Mouse (Mus musculus) kidney, embryonic 15.5 days (tissue): ENCODE measurements around the gene Ddx25. TPM values are rescaled to one million over a fixed set of nuclear protein-coding genes. Genes with fewer than 3 reads are reported as not detected.
A peak's percentile ranks its signal among the peaks of the same experiment; 100 is the strongest.

Experiments used
- ATAC-seq: fragments of 200-750 bp; cut with Nextera tagmentation; replicated peaks from 2 replicates; pipeline ENCODE4 v1.8.0; 2017; ENCODE audit warnings: moderate TSS enrichment; ENCODE audit not compliant: low FRiP score
- H3K27ac ChIP-seq: fragments of 300-500 bp; sonication (generic); 2 replicates; pipeline ENCODE4 v1.5.1; 2015; ENCODE audit warnings: mild to moderate bottlenecking, inconsistent platforms
- H3K27me3 ChIP-seq: fragments of 300-500 bp; sonication (generic); 2 replicates; pipeline ENCODE4 v1.6.1; 2015; ENCODE audit warnings: inconsistent platforms
- H3K36me3 ChIP-seq: fragments of 300-500 bp; sonication (generic); 2 replicates; pipeline ENCODE4 v1.6.1; 2015; ENCODE audit warnings: inconsistent platforms
- H3K4me1 ChIP-seq: fragments of 300-500 bp; sonication (generic); 2 replicates; pipeline ENCODE4 v1.6.1; 2015; ENCODE audit warnings: inconsistent platforms
- H3K4me2 ChIP-seq: fragments of 300-500 bp; sonication (generic); 2 replicates; pipeline ENCODE4 v1.6.1; 2015; ENCODE audit warnings: moderate library complexity, mild to moderate bottlenecking, inconsistent platforms
- H3K4me3 ChIP-seq: fragments of 300-500 bp; sonication (generic); replicated peaks from 2 replicates; pipeline ENCODE4 v1.5.1; 2015; ENCODE audit warnings: mild to moderate bottlenecking, inconsistent platforms
- H3K9ac ChIP-seq: fragments of 300-500 bp; sonication (generic); 2 replicates; pipeline ENCODE4 v1.6.1; 2015; ENCODE audit warnings: mild to moderate bottlenecking, inconsistent platforms
- H3K9me3 ChIP-seq: fragments of 300-500 bp; sonication (generic); replicated peaks from 2 replicates; pipeline ENCODE4 v1.6.1; 2016; ENCODE audit warnings: inconsistent platforms
- WGBS: fragments of 180-500 bp; shearing (Covaris S2); methylation state at CpG from one replicate; pipeline ENCODE4 v1.1.7; 2015; ENCODE audit warnings: mixed read lengths; 5-methylcytosine and 5-hydroxymethylcytosine counted together
- polyA plus RNA-seq: library from polyadenylated mRNA; unstranded; fragments of >200 nt; fragmentation: Nextera tagmentation; extraction: Ambion mirVana; gene quantifications from 2 replicates; pipeline ENCODE4 v1.2.1, GENCODE M21; 2015

Ddx25 gene
- polyA plus RNA-seq, 1 experiment from 2014 or later = 2.4 TPM

GRCm38 (mm10) chr9:35535876-35536275 lies 22.5 kb downstream of the Ddx25 start:
- no peak overlapping the region for H3K27ac ChIP-seq
- no peaks in the 10 kb centered on the region for H3K9me3 ChIP-seq
- no peak for ATAC-seq
- H3K4me2 ChIP-seq = no peak overlapping the region
- H3K9ac ChIP-seq = no peak overlapping the region
- H3K4me1 ChIP-seq = peaks cover 33% of the 10 kb centered on the region
- H3K36me3 ChIP-seq = no peaks in the 10 kb centered on the region
- H3K27me3 ChIP-seq = no peaks in the 10 kb centered on the region
- no peak overlapping the region for H3K4me3 ChIP-seq
- 79% methylated on average over 4 of the region's 4 CpGs for WGBS

GRCm38 (mm10) chr9:35535110-35535509 lies 23.2 kb downstream of the Ddx25 start:
- H3K4me3 ChIP-seq = no peak overlapping the region
- no peaks in the 10 kb centered on the region for H3K9me3 ChIP-seq
- H3K4me1 ChIP-seq = peaks cover 33% of the 10 kb centered on the region
- H3K27ac ChIP-seq = no peak overlapping the region
- no peaks in the 10 kb centered on the region for H3K36me3 ChIP-seq
- H3K9ac ChIP-seq = no peak overlapping the region
- WGBS = 11% methylated on average over 2 of the region's 2 CpGs
- H3K27me3 ChIP-seq = no peaks in the 10 kb centered on the region
- no peak overlapping the region for H3K4me2 ChIP-seq
- peak; percentile 80 for ATAC-seq

GRCm38 (mm10) chr9:35533266-35533665 lies 25.1 kb downstream of the Ddx25 start:
- no peak overlapping the region for H3K4me2 ChIP-seq
- 37% methylated on average over 9 of the region's 9 CpGs for WGBS
- H3K9ac ChIP-seq = no peak overlapping the region
- H3K4me3 ChIP-seq = no peak overlapping the region
- H3K9me3 ChIP-seq = no peaks in the 10 kb centered on the region
- H3K27ac ChIP-seq = no peak overlapping the region
- H3K4me1 ChIP-seq = peaks cover 20% of the 10 kb centered on the region
- H3K27me3 ChIP-seq = no peaks in the 10 kb centered on the region
- ATAC-seq = no peak
- no peaks in the 10 kb centered on the region for H3K36me3 ChIP-seq

GRCm38 (mm10) chr9:35529796-35530195 lies 28.5 kb downstream of the Ddx25 start:
- Histone ChIP-seq H3K36me3 (no peaks in the 10 kb centered on the region), H3K4me3 (no peak overlapping the region), H3K9me3 (no peaks in the 10 kb centered on the region), H3K4me1 (0 out of 2 replicates have a peak, but pooled peaks cover 4% of the 10 kb centered on the region), H3K27ac (no peak overlapping the region), H3K4me2 (no peak overlapping the region), H3K27me3 (peaks cover 3% of the 10 kb centered on the region; the same call in 1 of the 2 replicates), H3K9ac (no peak overlapping the region)
- WGBS = 19% methylated on average over 1 of the region's 1 CpGs
- no peak for ATAC-seq

GRCm38 (mm10) chr9:35529141-35529540 lies 29.2 kb downstream of the Ddx25 start:
- no peaks in the 10 kb centered on the region for H3K9me3 ChIP-seq
- H3K4me1 ChIP-seq = peaks cover 6% of the 10 kb centered on the region; the same call in 1 of the 2 replicates
- no peak overlapping the region for H3K9ac ChIP-seq
- H3K4me2 ChIP-seq = no peak overlapping the region
- WGBS = 61% methylated on average over 3 of the region's 3 CpGs
- ATAC-seq = no peak
- H3K27me3 ChIP-seq = peaks cover 3% of the 10 kb centered on the region; the same call in 1 of the 2 replicates
- H3K27ac ChIP-seq = no peak overlapping the region
- no peaks in the 10 kb centered on the region for H3K36me3 ChIP-seq
- H3K4me3 ChIP-seq = no peak overlapping the region

GRCm38 (mm10) chr9:35523941-35524411 lies 34.4 kb downstream of the Ddx25 start:
- Histone ChIP-seq H3K9ac (no peak overlapping the region), H3K4me2 (no peak overlapping the region), H3K9me3 (no peaks in the 10 kb centered on the region), H3K36me3 (no peaks in the 10 kb centered on the region), H3K4me1 (peaks cover 15% of the 10 kb centered on the region), H3K4me3 (no peak overlapping the region), H3K27me3 (peaks cover 3% of the 10 kb centered on the region; the same call in 1 of the 2 replicates), H3K27ac (no peak overlapping the region)
- peak; percentile 88 for ATAC-seq
- whole genome bisulfite sequencing = 15% methylated on average over 7 of the region's 7 CpGs

GRCm38 (mm10) chr9:35523541-35523940 lies 34.8 kb downstream of the Ddx25 start:
- Histone ChIP-seq H3K4me1 (peaks cover 15% of the 10 kb centered on the region), H3K9me3 (no peaks in the 10 kb centered on the region), H3K4me3 (no peak overlapping the region), H3K36me3 (no peaks in the 10 kb centered on the region), H3K4me2 (no peak overlapping the region), H3K27ac (no peak overlapping the region), H3K9ac (no peak overlapping the region), H3K27me3 (peaks cover 3% of the 10 kb centered on the region; the same call in 1 of the 2 replicates)
- peak; percentile 59 for ATAC-seq
- WGBS = 43% methylated on average over 5 of the region's 5 CpGs

GRCm38 (mm10) chr9:35522821-35523515 lies 35.4 kb downstream of the Ddx25 start:
- H3K36me3 ChIP-seq = no peaks in the 10 kb centered on the region
- no peak overlapping the region for H3K27ac ChIP-seq
- peaks cover 15% of the 10 kb centered on the region for H3K4me1 ChIP-seq
- 71% methylated on average over 1 of the region's 1 CpGs for WGBS
- H3K27me3 ChIP-seq = peaks cover 3% of the 10 kb centered on the region; the same call in 1 of the 2 replicates
- no peak overlapping the region for H3K4me2 ChIP-seq
- H3K9me3 ChIP-seq = no peaks in the 10 kb centered on the region
- no peak overlapping the region for H3K9ac ChIP-seq
- no peak overlapping the region for H3K4me3 ChIP-seq
- no peak for ATAC-seq

GRCm38 (mm10) chr9:35522241-35522640 lies 36.1 kb downstream of the Ddx25 start:
- Histone ChIP-seq H3K4me1 (peaks cover 15% of the 10 kb centered on the region), H3K4me3 (no peak overlapping the region), H3K36me3 (no peaks in the 10 kb centered on the region), H3K9ac (no peak overlapping the region), H3K4me2 (no peak overlapping the region), H3K9me3 (no peaks in the 10 kb centered on the region), H3K27ac (no peak overlapping the region), H3K27me3 (peaks cover 3% of the 10 kb centered on the region; the same call in 1 of the 2 replicates)
- ATAC-seq = no peak
- 62% methylated on average over 2 of the region's 2 CpGs for WGBS

- ATAC-seq = peak; percentile 10; the same call in 1 of the 2 replicates
- H3K27ac ChIP-seq = no peak overlapping the region
These were observed 37.5 kb downstream of the Ddx25 start for GRCm38 (mm10) chr9:35520631-35521348.

GRCm38 (mm10) chr9:35518169-35518568 lies 40.2 kb downstream of the Ddx25 start, which contains the start of gene Gm1113:
Gene Gm1113 (minus strand): TSS chr9:35518269.
- H3K9me3 ChIP-seq = no peaks in the 10 kb centered on the region
- H3K27me3 ChIP-seq = 0 out of 2 replicates have a peak, but pooled peaks cover 5% of the 10 kb centered on the region
- no peak within 1 kb of the TSS for H3K4me2 ChIP-seq
- H3K4me1 ChIP-seq = peaks cover 6% of the 10 kb centered on the region
- H3K36me3 ChIP-seq = no peaks in the 10 kb centered on the region
- WGBS = 75% methylated on average over 3 of the region's 3 CpGs
- no peak within 1 kb of the TSS for H3K9ac ChIP-seq
- H3K4me3 ChIP-seq = no peak within 1 kb of the TSS
- no peak within 1 kb of the TSS for H3K27ac ChIP-seq
- no peak for ATAC-seq

More at GRCm38 (mm10) chr9:35520631-35521348, 37.5 kb downstream of the Ddx25 start:
- Histone ChIP-seq H3K9ac (no peak overlapping the region), H3K4me1 (peaks cover 15% of the 10 kb centered on the region), H3K27me3 (peaks cover 3% of the 10 kb centered on the region; the same call in 1 of the 2 replicates), H3K4me3 (no peak overlapping the region), H3K36me3 (no peaks in the 10 kb centered on the region), H3K9me3 (no peaks in the 10 kb centered on the region), H3K4me2 (no peak overlapping the region)
- WGBS = 72% methylated on average over 6 of the region's 6 CpGs

GRCm38 (mm10) chr9:35516711-35517110 lies 41.6 kb downstream of the Ddx25 start:
- 93% methylated on average over 16 of the region's 16 CpGs for WGBS
- Histone ChIP-seq H3K4me1 (peaks cover 6% of the 10 kb centered on the region), H3K36me3 (no peaks in the 10 kb centered on the region), H3K4me2 (no peak overlapping the region), H3K9ac (no peak overlapping the region), H3K27me3 (0 out of 2 replicates have a peak, but pooled peaks cover 5% of the 10 kb centered on the region), H3K9me3 (no peaks in the 10 kb centered on the region), H3K4me3 (no peak overlapping the region), H3K27ac (no peak overlapping the region)
- no peak for ATAC-seq
